Mouse (Mus musculus) MEL (cell line): Measurements from ENCODE around the gene Zbtb38.

Experiments used
- BHLHE40 ChIP-seq: IDR thresholded peaks from 2 replicates; pipeline ENCODE4 v1.6.1; 2012; ENCODE audit warnings: low read depth, mild to moderate bottlenecking, inconsistent platforms, low read length, improper control_type of control experiment, borderline replicate concordance
- CTCF ChIP-seq, 3 experiments: IDR thresholded peaks in 2 of 3; conservative IDR thresholded peaks in 1 of 3; 2 replicates each; pipeline ENCODE4 v1.5.1; 2011 to 2012; ENCODE audit warnings: low read length in 3 of 3, low read depth in 2 of 3, mild to moderate bottlenecking in 2 of 3, improper control_type of control experiment in 1 of 3, inconsistent platforms in 1 of 3, mixed read lengths in 1 of 3, moderate library complexity in 1 of 3; ENCODE audit not compliant: control insufficient read depth in 1 of 3, insufficient read depth in 1 of 3, poor library complexity in 1 of 3, severe bottlenecking in 1 of 3

GRCm38 (mm10) chr9:96688194-96688875, 64.3 kb downstream of the Zbtb38 start:
- no peak for TF ChIP-seq CTCF (IDR thresholded peaks at IDR 0.05 in 2 of 3, conservative IDR thresholded peaks at IDR 0.05 in 1 of 3; ENCODE audit: control insufficient read depth in 1 of 3, insufficient read depth in 1 of 3, low read depth in 2 of 3, low read length in 3 of 3, poor library complexity in 1 of 3, severe bottlenecking in 1 of 3)
- no peak for TF ChIP-seq BHLHE40
